Mouse (Mus musculus) B cell, adult 2 months (primary cell): ENCODE results near the gene Taf12.

ENCODE experiments used
- DNase-seq, 2 experiments: peaks; one replicate each; pipeline ENCODE4 v3.0.0; 2022

The Taf12 gene

GRCm38 (mm10) chr4:132315711-132316110 is 41.5 kb downstream of the Taf12 start:
- DNase-seq, result no peak

- DNase-seq, result no peak
These were observed 52.3 kb downstream of the Taf12 start for GRCm38 (mm10) chr4:132326481-132326880.

GRCm38 (mm10) chr4:132328391-132328982 is 54.3 kb downstream of the Taf12 start:
- no peak for DNase-seq

- DNase-seq, result peak; percentile 93
These were observed 55.1 kb downstream of the Taf12 start, which contains the start of gene Trnau1ap for GRCm38 (mm10) chr4:132329115-132329834. TSS of gene Trnau1ap (minus strand) at chr4:132329538.

GRCm38 (mm10) chr4:132329835-132330354 is 55.7 kb downstream of the Taf12 start:
- no peak for DNase-seq

GRCm38 (mm10) chr4:132331960-132332359 is 57.8 kb downstream of the Taf12 start:
- DNase-seq, result no peak

- DNase-seq, result no peak
These were observed 58.7 kb downstream of the Taf12 start for GRCm38 (mm10) chr4:132332880-132333279.

- no peak for DNase-seq
These were observed 64.8 kb downstream of the Taf12 start for GRCm38 (mm10) chr4:132338943-132339342.

GRCm38 (mm10) chr4:132341451-132341850 is 67.3 kb downstream of the Taf12 start:
- no peak for DNase-seq

- no peak for DNase-seq
These were observed 70.4 kb downstream of the Taf12 start for GRCm38 (mm10) chr4:132344403-132345134.
